Mouse (Mus musculus): ENCODE measurements around the gene 4930519G04Rik. TPM values are rescaled to one million over a fixed set of nuclear protein-coding genes. Genes with fewer than 3 reads are reported as not detected.
"Not testable (repeated sequence)": the region's sequence is repeated elsewhere in the genome, so short reads cannot be mapped to it uniquely, and the experiment has no call there.

The 4930519G04Rik gene
- not detected in 2 replicates for polyA plus RNA-seq (2015; fragmentation: Nextera tagmentation; extraction: Ambion mirVana)

DNA sequence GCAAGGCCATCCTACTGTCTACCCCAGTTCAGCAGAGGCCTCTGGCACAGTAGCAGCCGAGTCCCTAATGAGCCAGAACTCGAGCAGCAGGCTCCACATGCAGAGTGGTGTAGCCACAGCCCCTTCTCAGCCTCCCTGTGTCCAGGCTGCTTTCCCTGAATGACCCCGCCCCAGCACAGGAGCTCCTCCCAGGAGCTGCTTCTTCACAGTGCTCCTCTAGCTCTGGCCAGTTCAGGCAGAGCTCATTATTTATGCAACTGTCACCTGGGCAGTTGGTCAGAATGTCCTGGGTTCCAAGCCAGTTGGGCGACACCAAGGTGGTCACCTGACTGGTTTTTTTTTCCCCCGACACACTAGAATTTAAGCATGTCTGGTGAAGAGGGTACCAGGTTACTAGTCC is at the start of gene 4930519G04Rik:
Gene 4930519G04Rik (plus strand): TSS at position 301 of the 400 bp plus-strand sequence.
- not testable (repeated sequence) for H3K36me3 ChIP-seq; ATAC-seq (replicated peaks; ENCODE audit: low FRiP score); H3K27me3 ChIP-seq; H3K27ac ChIP-seq; H3K4me3 ChIP-seq (replicated peaks); H3K4me1 ChIP-seq; H3K9ac ChIP-seq; H3K4me2 ChIP-seq; H3K9me3 ChIP-seq (replicated peaks)
- WGBS: 70% methylated on average over 3 of the region's 5 CpGs

- Histone ChIP-seq H3K9ac (no peak overlapping the region), H3K27ac (no peak overlapping the region), H3K4me2 (no peak overlapping the region), H3K4me1 (peaks cover 14% of the 10 kb centered on the region; the same call in 1 of the 2 replicates), H3K27me3 (no peaks in the 10 kb centered on the region), H3K4me3 (replicated peaks) (no peak overlapping the region), H3K9me3 (replicated peaks) (no peaks in the 10 kb centered on the region), H3K36me3 (peaks cover 89% of the 10 kb centered on the region)
- no peak for ATAC-seq (replicated peaks; ENCODE audit: low FRiP score)
- WGBS: 91% methylated on average over 13 of the region's 13 CpGs
Measured at GRCm38 (mm10) chr5:114804335-114804734, 49.1 kb upstream of the 4930519G04Rik start.

- no peaks in the 10 kb centered on the region for H3K9me3 ChIP-seq (replicated peaks)
- H3K4me1 ChIP-seq: peaks cover 14% of the 10 kb centered on the region; the same call in 1 of the 2 replicates
- no peak overlapping the region for H3K9ac ChIP-seq
- H3K36me3 ChIP-seq: peaks cover 89% of the 10 kb centered on the region
- H3K27ac ChIP-seq: no peak overlapping the region
- WGBS: 47% methylated on average over 3 of the region's 3 CpGs
- H3K4me2 ChIP-seq: no peak overlapping the region
- no peaks in the 10 kb centered on the region for H3K27me3 ChIP-seq
- ATAC-seq (replicated peaks; ENCODE audit: low FRiP score): no peak
- no peak overlapping the region for H3K4me3 ChIP-seq (replicated peaks)
Measured at GRCm38 (mm10) chr5:114804958-114805357, 48.5 kb upstream of the 4930519G04Rik start.

- Histone ChIP-seq H3K9me3 (replicated peaks) (no peaks in the 10 kb centered on the region), H3K4me2 (peak overlapping the region; percentile 22; the same call in 1 of the 2 replicates), H3K27me3 (no peaks in the 10 kb centered on the region), H3K4me3 (replicated peaks) (no peak overlapping the region), H3K27ac (peak overlapping the region; percentile 76), H3K4me1 (peaks cover 14% of the 10 kb centered on the region; the same call in 1 of the 2 replicates), H3K9ac (no peak overlapping the region), H3K36me3 (peaks cover 87% of the 10 kb centered on the region)
- WGBS: 65% methylated on average over 15 of the region's 15 CpGs
- ATAC-seq (replicated peaks; ENCODE audit: low FRiP score): no peak
Measured at GRCm38 (mm10) chr5:114805436-114806350, 47.8 kb upstream of the 4930519G04Rik start.

GRCm38 (mm10) chr5:114806636-114807035 is 46.8 kb upstream of the 4930519G04Rik start:
- no peak for ATAC-seq (replicated peaks; ENCODE audit: low FRiP score)
- H3K4me3 ChIP-seq (replicated peaks): no peak overlapping the region
- H3K36me3 ChIP-seq: peaks cover 80% of the 10 kb centered on the region
- H3K9ac ChIP-seq: no peak overlapping the region
- 84% methylated on average over 8 of the region's 8 CpGs for WGBS
- H3K27me3 ChIP-seq: no peaks in the 10 kb centered on the region
- peaks cover 10% of the 10 kb centered on the region; the same call in 1 of the 2 replicates for H3K4me1 ChIP-seq
- peak overlapping the region; percentile 76 for H3K27ac ChIP-seq
- H3K9me3 ChIP-seq (replicated peaks): no peaks in the 10 kb centered on the region
- peak overlapping the region; percentile 22; the same call in 1 of the 2 replicates for H3K4me2 ChIP-seq

DNA sequence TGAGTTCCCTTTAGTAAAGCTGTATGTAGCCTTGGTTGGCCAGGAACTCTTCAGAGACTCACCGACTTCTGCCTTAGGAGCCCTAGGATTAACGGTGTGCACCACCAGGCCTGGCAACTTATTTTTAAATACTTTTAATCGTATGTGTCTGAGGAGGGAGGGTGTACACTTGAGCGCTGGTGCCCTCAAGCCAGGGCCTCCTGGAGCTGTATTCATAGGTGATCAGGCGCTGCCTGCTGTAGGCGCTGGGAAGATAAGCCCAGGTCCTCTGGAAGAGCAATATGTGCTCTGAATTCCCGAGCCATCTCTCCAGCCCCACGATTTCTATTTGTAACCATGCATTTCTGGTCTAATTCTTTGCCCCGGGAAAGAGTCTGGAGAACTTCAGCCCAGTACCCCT is 46.4 kb upstream of the 4930519G04Rik start:
- Histone ChIP-seq H3K4me3 (replicated peaks) (no peak overlapping the region), H3K27ac (peak overlapping the region; percentile 76), H3K27me3 (no peaks in the 10 kb centered on the region), H3K9me3 (replicated peaks) (no peaks in the 10 kb centered on the region), H3K9ac (no peak overlapping the region), H3K36me3 (peaks cover 76% of the 10 kb centered on the region), H3K4me1 (peaks cover 11% of the 10 kb centered on the region; the same call in 1 of the 2 replicates), H3K4me2 (no peak overlapping the region)
- ATAC-seq (replicated peaks; ENCODE audit: low FRiP score): no peak
- WGBS: 50% methylated on average over 9 of the region's 9 CpGs

GRCm38 (mm10) chr5:114807468-114807867 is 46.0 kb upstream of the 4930519G04Rik start:
- Histone ChIP-seq H3K36me3 (peaks cover 72% of the 10 kb centered on the region), H3K4me1 (peaks cover 15% of the 10 kb centered on the region), H3K27me3 (no peaks in the 10 kb centered on the region), H3K9ac (no peak overlapping the region), H3K27ac (peak overlapping the region; percentile 76), H3K4me2 (no peak overlapping the region), H3K9me3 (replicated peaks) (no peaks in the 10 kb centered on the region), H3K4me3 (replicated peaks) (no peak overlapping the region)
- 30% methylated on average over 8 of the region's 8 CpGs for WGBS
- 0 out of 2 replicates have a peak, but pooled peaks have one; percentile 19 for ATAC-seq (replicated peaks; ENCODE audit: low FRiP score)

GRCm38 (mm10) chr5:114807893-114808292 is 45.6 kb upstream of the 4930519G04Rik start:
- peaks cover 19% of the 10 kb centered on the region for H3K4me1 ChIP-seq
- WGBS: 71% methylated on average over 6 of the region's 6 CpGs

GRCm38 (mm10) chr5:114808385-114808784 is 45.1 kb upstream of the 4930519G04Rik start:
- H3K36me3 ChIP-seq: peaks cover 63% of the 10 kb centered on the region
- WGBS: 74% methylated on average over 8 of the region's 8 CpGs

More at GRCm38 (mm10) chr5:114807893-114808292, 45.6 kb upstream of the 4930519G04Rik start:
- peaks cover 68% of the 10 kb centered on the region for H3K36me3 ChIP-seq
- H3K9ac ChIP-seq: no peak overlapping the region
- peak overlapping the region; percentile 76; the same call in 1 of the 2 replicates for H3K27ac ChIP-seq
- no peaks in the 10 kb centered on the region for H3K9me3 ChIP-seq (replicated peaks)
- no peak for ATAC-seq (replicated peaks; ENCODE audit: low FRiP score)
- no peak overlapping the region for H3K4me3 ChIP-seq (replicated peaks)
- H3K27me3 ChIP-seq: no peaks in the 10 kb centered on the region
- H3K4me2 ChIP-seq: no peak overlapping the region

DNA sequence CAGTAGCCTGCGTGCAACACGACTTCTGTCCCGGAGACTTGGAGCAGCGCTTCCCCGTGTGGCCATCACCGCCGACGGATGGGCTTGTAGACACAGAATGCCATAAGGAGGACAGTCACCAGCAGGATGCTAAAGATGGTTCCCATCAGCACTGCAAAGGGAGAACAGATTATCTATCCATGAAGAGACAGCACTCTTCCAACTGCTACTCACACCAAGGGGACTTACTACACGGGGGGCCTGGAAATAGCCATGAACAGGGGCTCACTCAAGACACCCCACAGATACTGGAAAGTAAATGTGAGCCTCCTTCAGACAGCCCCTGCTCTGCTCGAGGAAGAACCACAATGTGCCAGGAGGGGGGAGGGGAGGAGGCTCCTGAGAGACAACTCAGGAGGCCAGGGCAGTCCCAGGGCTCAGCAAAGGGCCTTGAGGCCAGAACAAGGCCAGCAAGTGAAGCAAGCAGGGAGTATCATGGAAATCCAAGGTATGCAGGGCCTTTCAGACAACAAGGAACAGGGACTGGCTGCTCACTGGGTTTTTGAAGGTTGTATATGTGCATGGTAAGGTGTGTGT is 44.2 kb upstream of the 4930519G04Rik start:
- Histone ChIP-seq H3K9me3 (replicated peaks) (no peaks in the 10 kb centered on the region), H3K27ac (no peak overlapping the region), H3K9ac (no peak overlapping the region), H3K4me3 (replicated peaks) (no peak overlapping the region), H3K4me2 (no peak overlapping the region), H3K27me3 (no peaks in the 10 kb centered on the region), H3K4me1 (peaks cover 20% of the 10 kb centered on the region), H3K36me3 (peaks cover 54% of the 10 kb centered on the region)
- WGBS: 81% methylated on average over 10 of the region's 10 CpGs
- no peak for ATAC-seq (replicated peaks; ENCODE audit: low FRiP score)

More at GRCm38 (mm10) chr5:114808385-114808784, 45.1 kb upstream of the 4930519G04Rik start:
- no peak overlapping the region for H3K4me3 ChIP-seq (replicated peaks)
- H3K27ac ChIP-seq: no peak overlapping the region
- peaks cover 20% of the 10 kb centered on the region for H3K4me1 ChIP-seq
- no peak overlapping the region for H3K9ac ChIP-seq
- H3K9me3 ChIP-seq (replicated peaks): no peaks in the 10 kb centered on the region
- H3K27me3 ChIP-seq: no peaks in the 10 kb centered on the region
- no peak overlapping the region for H3K4me2 ChIP-seq
- no peak for ATAC-seq (replicated peaks; ENCODE audit: low FRiP score)

- Histone ChIP-seq H3K4me3 (replicated peaks) (no peak overlapping the region), H3K27me3 (no peaks in the 10 kb centered on the region), H3K9ac (no peak overlapping the region), H3K4me1 (peaks cover 20% of the 10 kb centered on the region), H3K9me3 (replicated peaks) (no peaks in the 10 kb centered on the region), H3K4me2 (no peak overlapping the region), H3K27ac (no peak overlapping the region), H3K36me3 (peaks cover 48% of the 10 kb centered on the region)
- WGBS: 91% methylated on average over 5 of the region's 5 CpGs
- ATAC-seq (replicated peaks; ENCODE audit: low FRiP score): no peak
Measured at GRCm38 (mm10) chr5:114809826-114810225, 43.6 kb upstream of the 4930519G04Rik start.
